Mouse (Mus musculus) spleen, adult 2 months (tissue): ENCODE results near the gene Hs3st4. TPM values are rescaled to one million over a fixed set of nuclear protein-coding genes. Genes with fewer than 3 reads are reported as not detected.

Experiments
- DNase-seq, 2 experiments: peaks; one replicate each; pipeline versions ENCODE4 v3.0.0 to v3.0.0-alpha.2; 2012 to 2021; ENCODE audit warnings: low spot score in 2 of 2, low read depth in 1 of 2
- H3K27ac ChIP-seq: fragments of 200-500 bp; 2 replicates; pipeline ENCODE4 v1.5.1; 2012; ENCODE audit warnings: low read length, inconsistent platforms; ENCODE audit not compliant: insufficient read depth
- H3K27me3 ChIP-seq: fragments of 200-500 bp; 2 replicates; pipeline ENCODE4 v1.6.1; 2012; ENCODE audit warnings: mild to moderate bottlenecking, moderate library complexity, low read length, inconsistent platforms; ENCODE audit not compliant: control insufficient read depth, insufficient read depth
- H3K36me3 ChIP-seq: fragments of 200-500 bp; 2 replicates; pipeline ENCODE4 v1.6.1; 2012; ENCODE audit warnings: mild to moderate bottlenecking, low read length, inconsistent platforms; ENCODE audit not compliant: control insufficient read depth, insufficient read depth
- H3K4me1 ChIP-seq: fragments of 200-500 bp; 2 replicates; pipeline ENCODE4 v1.6.1; 2011; ENCODE audit warnings: inconsistent platforms; ENCODE audit not compliant: control insufficient read depth, insufficient read depth, insufficient read length
- H3K4me3 ChIP-seq: fragments of 200-500 bp; 2 replicates; pipeline ENCODE4 v1.5.1; 2011; ENCODE audit warnings: mild to moderate bottlenecking, inconsistent platforms; ENCODE audit not compliant: insufficient read depth, insufficient read length; ENCODE audit errors: extremely low read depth
- CTCF ChIP-seq: fragments of 200-500 bp; IDR thresholded peaks from 2 replicates; pipeline ENCODE4 v1.5.1; 2011; ENCODE audit warnings: mild to moderate bottlenecking, inconsistent platforms; ENCODE audit not compliant: insufficient read depth, insufficient read length, insufficient replicate concordance; ENCODE audit errors: extremely low read depth
- POLR2A ChIP-seq: fragments of 200-500 bp; IDR thresholded peaks from 2 replicates; pipeline ENCODE4 v1.6.1; 2011; ENCODE audit warnings: low read depth, low read length, inconsistent platforms
- WGBS: fragments of 180-500 bp; shearing (Covaris S2); methylation state at CpG from one replicate; pipeline ENCODE4 v1.1.7; 2018; 5-methylcytosine and 5-hydroxymethylcytosine counted together
- polyA plus RNA-seq: library from polyadenylated mRNA; depleted of rRNA; stranded (reverse); fragments of >200 nt; gene quantifications from 2 replicates; pipeline ENCODE4 v1.2.3, GENCODE M21; 2012

Gene Hs3st4
- polyA plus RNA-seq, 1 experiment: not detected

- 74% methylated on average over 2 of the region's 2 CpGs for whole genome bisulfite sequencing
- H3K27ac ChIP-seq: no peak overlapping the region
- no peaks in the 10 kb centered on the region for H3K27me3 ChIP-seq
- no peak for DNase-seq
- H3K4me3 ChIP-seq: no peak overlapping the region; the same call in 1 of the 2 replicates
- no peaks in the 10 kb centered on the region for H3K36me3 ChIP-seq
- TF ChIP-seq POLR2A (no peak), CTCF (no peak)
- no peaks in the 10 kb centered on the region for H3K4me1 ChIP-seq
Observed at GRCm38 (mm10) chr7:124033332-124033731, 50.7 kb downstream of the Hs3st4 start.

GRCm38 (mm10) chr7:124037281-124037700, 54.6 kb downstream of the Hs3st4 start:
- Histone ChIP-seq H3K27ac (no peak overlapping the region), H3K4me3 (no peak overlapping the region), H3K27me3 (no peaks in the 10 kb centered on the region), H3K4me1 (no peaks in the 10 kb centered on the region), H3K36me3 (no peaks in the 10 kb centered on the region)
- WGBS: 71% methylated on average over 5 of the region's 5 CpGs
- TF ChIP-seq POLR2A: no peak
- TF ChIP-seq CTCF: no peak
- DNase-seq: no peak

- H3K27me3 ChIP-seq: no peaks in the 10 kb centered on the region
- no peaks in the 10 kb centered on the region for H3K4me1 ChIP-seq
- H3K36me3 ChIP-seq: no peaks in the 10 kb centered on the region
- no peak for DNase-seq
- no peak overlapping the region for H3K27ac ChIP-seq
- 81% methylated on average over 5 of the region's 5 CpGs for WGBS
- no peak for TF ChIP-seq CTCF
- H3K4me3 ChIP-seq: no peak overlapping the region
Observed at GRCm38 (mm10) chr7:124039142-124039541, 56.5 kb downstream of the Hs3st4 start.

- TF ChIP-seq POLR2A (no peak), CTCF (no peak)
- Histone ChIP-seq H3K27ac (no peak overlapping the region), H3K27me3 (no peaks in the 10 kb centered on the region), H3K36me3 (no peaks in the 10 kb centered on the region), H3K4me1 (no peaks in the 10 kb centered on the region), H3K4me3 (no peak overlapping the region)
- DNase-seq: no peak
Observed at GRCm38 (mm10) chr7:124047382-124047781, 64.7 kb downstream of the Hs3st4 start.

GRCm38 (mm10) chr7:124048971-124049370, 66.3 kb downstream of the Hs3st4 start:
- 64% methylated on average over 1 of the region's 1 CpGs for WGBS
- Histone ChIP-seq H3K4me1 (no peaks in the 10 kb centered on the region), H3K36me3 (no peaks in the 10 kb centered on the region), H3K27ac (no peak overlapping the region), H3K4me3 (no peak overlapping the region), H3K27me3 (no peaks in the 10 kb centered on the region)
- no peak for DNase-seq
- TF ChIP-seq CTCF: no peak
- no peak for TF ChIP-seq POLR2A

- H3K36me3 ChIP-seq: no peaks in the 10 kb centered on the region
- TF ChIP-seq POLR2A: no peak
- no peak for TF ChIP-seq CTCF
- WGBS: 85% methylated on average over 5 of the region's 5 CpGs
- no peak overlapping the region for H3K4me3 ChIP-seq
- DNase-seq: no peak
- no peak overlapping the region for H3K27ac ChIP-seq
- H3K27me3 ChIP-seq: no peaks in the 10 kb centered on the region
- no peaks in the 10 kb centered on the region for H3K4me1 ChIP-seq
Observed at GRCm38 (mm10) chr7:124050421-124050820, 67.8 kb downstream of the Hs3st4 start.

GRCm38 (mm10) chr7:124083741-124084140, 101.1 kb downstream of the Hs3st4 start:
- no peak for DNase-seq
- Histone ChIP-seq H3K36me3 (no peaks in the 10 kb centered on the region), H3K27ac (no peak overlapping the region), H3K4me3 (no peak overlapping the region), H3K4me1 (no peaks in the 10 kb centered on the region), H3K27me3 (no peaks in the 10 kb centered on the region)
- TF ChIP-seq POLR2A (no peak), CTCF (no peak)
- 80% methylated on average over 1 of the region's 1 CpGs for whole genome bisulfite sequencing
